Mouse (Mus musculus) liver, postnatal 0 days (tissue): ENCODE results near the gene Acrbp.

ENCODE experiments used
- CTCF ChIP-seq: sonication (generic); IDR thresholded peaks from 2 replicates; pipeline ENCODE4 v1.5.1; 2016; ENCODE audit warnings: antibody characterized with exemption, low read depth
- EP300 ChIP-seq: IDR thresholded peaks from 2 replicates; pipeline ENCODE4 v1.6.1; 2016; ENCODE audit warnings: antibody characterized with exemption, low read depth, mild to moderate bottlenecking

- no peak for TF ChIP-seq CTCF
- TF ChIP-seq EP300: no peak
Observed at GRCm38 (mm10) chr6:125073825-125074224, 24.3 kb downstream of the Acrbp start.
